Mouse (Mus musculus): ENCODE results near the gene Fgfr2. TPM values are rescaled to one million over a fixed set of nuclear protein-coding genes. Genes with fewer than 3 reads are reported as not detected.

Fgfr2 gene
- polyA plus RNA-seq, 1 experiment = 14.8 TPM

- peak overlapping the region; percentile 61 for H3K27ac ChIP-seq (ENCODE audit: insufficient read depth, low read depth, low read length)
- no peaks in the 10 kb centered on the region for H3K27me3 ChIP-seq (replicated peaks; ENCODE audit: control insufficient read depth, insufficient read depth, low read length)
- peak overlapping the region; percentile 2; the same call in 1 of the 2 replicates for H3K4me3 ChIP-seq (ENCODE audit: insufficient read depth, low read depth, low read length)
- peaks cover 27% of the 10 kb centered on the region for H3K4me1 ChIP-seq (ENCODE audit: control insufficient read depth, insufficient read depth, low read length)
- no peak for TF ChIP-seq POLR2A (IDR thresholded peaks at IDR 0.05; ENCODE audit: low read depth, low read length)
- TF ChIP-seq CTCF (conservative IDR thresholded peaks at IDR 0.05; ENCODE audit: insufficient read depth, insufficient read length, low read depth, low read length) = no peak
- peak; percentile 88 for DNase-seq
- WGBS = 18% methylated on average over 13 of the region's 13 CpGs
- H3K36me3 ChIP-seq (ENCODE audit: control insufficient read depth, insufficient read depth, low read length) = no peaks in the 10 kb centered on the region
These were observed 2548.7 kb downstream of the Fgfr2 start for GRCm38 (mm10) chr7:130574211-130574991.

- Histone ChIP-seq H3K27ac (ENCODE audit: insufficient read depth, low read depth, low read length) (no peak overlapping the region), H3K36me3 (ENCODE audit: control insufficient read depth, insufficient read depth, low read length) (no peaks in the 10 kb centered on the region), H3K27me3 (replicated peaks; ENCODE audit: control insufficient read depth, insufficient read depth, low read length) (no peaks in the 10 kb centered on the region), H3K4me3 (ENCODE audit: insufficient read depth, low read depth, low read length) (no peak overlapping the region), H3K4me1 (ENCODE audit: control insufficient read depth, insufficient read depth, low read length) (peaks cover 32% of the 10 kb centered on the region)
- no peak for DNase-seq
- WGBS = 97% methylated on average over 10 of the region's 10 CpGs
- no peak for TF ChIP-seq POLR2A (IDR thresholded peaks at IDR 0.05; ENCODE audit: low read depth, low read length)
- no peak for TF ChIP-seq CTCF (conservative IDR thresholded peaks at IDR 0.05; ENCODE audit: insufficient read depth, insufficient read length, low read depth, low read length)
These were observed 2549.4 kb downstream of the Fgfr2 start for GRCm38 (mm10) chr7:130573746-130574145.

- TF ChIP-seq POLR2A (IDR thresholded peaks at IDR 0.05; ENCODE audit: low read depth, low read length) = no peak
- TF ChIP-seq CTCF (conservative IDR thresholded peaks at IDR 0.05; ENCODE audit: insufficient read depth, insufficient read length, low read depth, low read length) = no peak
- H3K4me1 ChIP-seq (ENCODE audit: control insufficient read depth, insufficient read depth, low read length) = peaks cover 32% of the 10 kb centered on the region
- H3K36me3 ChIP-seq (ENCODE audit: control insufficient read depth, insufficient read depth, low read length) = no peaks in the 10 kb centered on the region
- no peak within 1 kb of the TSS for H3K27ac ChIP-seq (ENCODE audit: insufficient read depth, low read depth, low read length)
- H3K4me3 ChIP-seq (ENCODE audit: insufficient read depth, low read depth, low read length) = no peak within 1 kb of the TSS
- DNase-seq = no peak
- 70% methylated on average over 11 of the region's 11 CpGs for WGBS
- no peaks in the 10 kb centered on the region for H3K27me3 ChIP-seq (replicated peaks; ENCODE audit: control insufficient read depth, insufficient read depth, low read length)
These were observed 2550.3 kb downstream of the Fgfr2 start, which contains the start of gene Nsmce4a for GRCm38 (mm10) chr7:130572821-130573220. Gene Nsmce4a (minus strand): TSS chr7:130573118.

- TF ChIP-seq CTCF (conservative IDR thresholded peaks at IDR 0.05; ENCODE audit: insufficient read depth, insufficient read length, low read depth, low read length) (no peak), POLR2A (IDR thresholded peaks at IDR 0.05; ENCODE audit: low read depth, low read length) (no peak)
- WGBS = 47% methylated on average over 7 of the region's 7 CpGs
- peak overlapping the region; percentile 39; the same call in 1 of the 2 replicates for H3K27ac ChIP-seq (ENCODE audit: insufficient read depth, low read depth, low read length)
- peak; percentile 77 for DNase-seq
- H3K4me3 ChIP-seq (ENCODE audit: insufficient read depth, low read depth, low read length) = no peak overlapping the region
- H3K36me3 ChIP-seq (ENCODE audit: control insufficient read depth, insufficient read depth, low read length) = no peaks in the 10 kb centered on the region
- no peaks in the 10 kb centered on the region for H3K27me3 ChIP-seq (replicated peaks; ENCODE audit: control insufficient read depth, insufficient read depth, low read length)
- H3K4me1 ChIP-seq (ENCODE audit: control insufficient read depth, insufficient read depth, low read length) = peaks cover 26% of the 10 kb centered on the region
These were observed 2552.7 kb downstream of the Fgfr2 start for GRCm38 (mm10) chr7:130570472-130570871.

DNA sequence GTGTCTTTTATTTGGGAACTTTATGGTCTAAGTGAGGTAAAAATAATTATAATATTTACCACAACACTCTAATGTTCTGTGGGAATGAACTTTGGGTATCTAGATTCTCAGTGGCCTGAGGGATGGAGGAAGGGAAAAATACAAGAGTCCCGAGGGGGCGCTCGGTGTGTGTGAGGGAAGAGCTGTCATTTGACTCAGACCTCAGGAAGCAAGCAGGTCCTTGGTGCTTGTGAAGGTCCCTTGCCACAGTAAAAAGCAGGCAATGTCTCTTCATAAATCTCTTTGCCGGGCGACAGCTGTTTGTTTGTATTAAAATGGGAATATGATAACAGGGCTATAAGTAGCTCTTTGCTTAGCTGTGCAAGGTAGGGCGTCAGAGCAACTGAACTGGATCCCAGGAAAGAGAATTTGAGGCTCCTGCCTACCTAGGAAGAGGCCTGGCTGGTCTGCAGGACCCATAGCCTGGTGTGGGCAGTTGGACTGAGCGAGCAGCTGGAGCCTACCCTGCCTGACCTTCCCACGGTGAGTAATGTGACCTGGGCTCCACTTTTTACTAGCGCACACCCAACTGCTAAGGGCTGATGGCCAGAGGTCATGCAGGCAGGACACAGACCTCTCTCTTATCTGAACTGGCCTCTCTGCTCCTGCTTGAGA, 2554.2 kb downstream of the Fgfr2 start:
- TF ChIP-seq CTCF (conservative IDR thresholded peaks at IDR 0.05; ENCODE audit: insufficient read depth, insufficient read length, low read depth, low read length) = no peak
- TF ChIP-seq POLR2A (IDR thresholded peaks at IDR 0.05; ENCODE audit: low read depth, low read length) = no peak
- H3K27me3 ChIP-seq (replicated peaks; ENCODE audit: control insufficient read depth, insufficient read depth, low read length) = no peaks in the 10 kb centered on the region
- H3K27ac ChIP-seq (ENCODE audit: insufficient read depth, low read depth, low read length) = 0 out of 2 replicates have a peak overlapping the region, but pooled peaks have one; percentile 32
- H3K36me3 ChIP-seq (ENCODE audit: control insufficient read depth, insufficient read depth, low read length) = no peaks in the 10 kb centered on the region
- peaks cover 20% of the 10 kb centered on the region for H3K4me1 ChIP-seq (ENCODE audit: control insufficient read depth, insufficient read depth, low read length)
- no peak for DNase-seq
- 51% methylated on average over 9 of the region's 9 CpGs for WGBS
- no peak overlapping the region for H3K4me3 ChIP-seq (ENCODE audit: insufficient read depth, low read depth, low read length)

GRCm38 (mm10) chr7:130564596-130564995, 2558.6 kb downstream of the Fgfr2 start:
- H3K27me3 ChIP-seq (replicated peaks; ENCODE audit: control insufficient read depth, insufficient read depth, low read length) = no peaks in the 10 kb centered on the region
- no peaks in the 10 kb centered on the region for H3K36me3 ChIP-seq (ENCODE audit: control insufficient read depth, insufficient read depth, low read length)
- H3K4me3 ChIP-seq (ENCODE audit: insufficient read depth, low read depth, low read length) = no peak overlapping the region
- no peak for DNase-seq
- peaks cover 5% of the 10 kb centered on the region; the same call in 1 of the 2 replicates for H3K4me1 ChIP-seq (ENCODE audit: control insufficient read depth, insufficient read depth, low read length)
- WGBS = 82% methylated on average over 3 of the region's 3 CpGs
- no peak overlapping the region for H3K27ac ChIP-seq (ENCODE audit: insufficient read depth, low read depth, low read length)
- TF ChIP-seq CTCF (conservative IDR thresholded peaks at IDR 0.05; ENCODE audit: insufficient read depth, insufficient read length, low read depth, low read length) (no peak), POLR2A (IDR thresholded peaks at IDR 0.05; ENCODE audit: low read depth, low read length) (no peak)

GRCm38 (mm10) chr7:130563880-130564279, 2559.3 kb downstream of the Fgfr2 start:
- Histone ChIP-seq H3K36me3 (ENCODE audit: control insufficient read depth, insufficient read depth, low read length) (no peaks in the 10 kb centered on the region), H3K27ac (ENCODE audit: insufficient read depth, low read depth, low read length) (no peak overlapping the region), H3K4me3 (ENCODE audit: insufficient read depth, low read depth, low read length) (no peak overlapping the region), H3K4me1 (ENCODE audit: control insufficient read depth, insufficient read depth, low read length) (0 out of 2 replicates have a peak, but pooled peaks cover under 1% of the 10 kb centered on the region), H3K27me3 (replicated peaks; ENCODE audit: control insufficient read depth, insufficient read depth, low read length) (no peaks in the 10 kb centered on the region)
- TF ChIP-seq POLR2A (IDR thresholded peaks at IDR 0.05; ENCODE audit: low read depth, low read length) = no peak
- no peak for TF ChIP-seq CTCF (conservative IDR thresholded peaks at IDR 0.05; ENCODE audit: insufficient read depth, insufficient read length, low read depth, low read length)
- WGBS = 70% methylated on average over 4 of the region's 4 CpGs
- no peak for DNase-seq

Data from kidney, adult 2 months (tissue).